Mouse (Mus musculus) embryonic facial prominence, embryonic 10.5 days (tissue): ENCODE measurements around the gene Hcls1. TPM values are rescaled to one million over a fixed set of nuclear protein-coding genes. Genes with fewer than 3 reads are reported as not detected.
A peak's percentile ranks its signal among the peaks of the same experiment; 100 is the strongest.

Experiments
- DNase-seq: peaks from one replicate; pipeline ENCODE4 v3.0.0-alpha.2; 2017; ENCODE audit warnings: low spot score
- H3K27ac ChIP-seq: fragments of 300-500 bp; sonication (generic); replicated peaks from 2 replicates; pipeline ENCODE4 v1.5.1; 2016; ENCODE audit warnings: mild to moderate bottlenecking
- H3K27me3 ChIP-seq: fragments of 300-500 bp; sonication (generic); replicated peaks from 2 replicates; pipeline ENCODE4 v1.6.1; 2016; ENCODE audit warnings: low read depth, mild to moderate bottlenecking; ENCODE audit not compliant: poor library complexity, severe bottlenecking
- H3K36me3 ChIP-seq: fragments of 300-500 bp; sonication (generic); replicated peaks from 2 replicates; pipeline ENCODE4 v1.6.1; 2016; ENCODE audit warnings: mild to moderate bottlenecking, moderate library complexity
- H3K4me1 ChIP-seq: fragments of 300-500 bp; sonication (generic); 2 replicates; pipeline ENCODE4 v1.6.1; 2016
- H3K4me3 ChIP-seq: fragments of 300-500 bp; sonication (generic); 2 replicates; pipeline ENCODE4 v1.5.1; 2016; ENCODE audit warnings: mild to moderate bottlenecking, moderate library complexity
- H3K9me3 ChIP-seq: fragments of 300-500 bp; sonication (generic); 2 replicates; pipeline ENCODE4 v1.6.1; 2016; ENCODE audit warnings: mild to moderate bottlenecking
- whole genome bisulfite sequencing: fragments of 180-500 bp; shearing (Covaris S2); methylation state at CpG from one replicate; pipeline ENCODE4 v1.1.7; 2016; 5-methylcytosine and 5-hydroxymethylcytosine counted together
- polyA plus RNA-seq: library from polyadenylated mRNA; unstranded; fragments of >200 nt; fragmentation: Nextera tagmentation; extraction: Ambion mirVana; gene quantifications from 2 replicates; pipeline ENCODE4 v1.2.1, GENCODE M21; 2016

Hcls1 gene
- polyA plus RNA-seq, 1 experiment from 2014 or later, result 3.0 TPM

DNA sequence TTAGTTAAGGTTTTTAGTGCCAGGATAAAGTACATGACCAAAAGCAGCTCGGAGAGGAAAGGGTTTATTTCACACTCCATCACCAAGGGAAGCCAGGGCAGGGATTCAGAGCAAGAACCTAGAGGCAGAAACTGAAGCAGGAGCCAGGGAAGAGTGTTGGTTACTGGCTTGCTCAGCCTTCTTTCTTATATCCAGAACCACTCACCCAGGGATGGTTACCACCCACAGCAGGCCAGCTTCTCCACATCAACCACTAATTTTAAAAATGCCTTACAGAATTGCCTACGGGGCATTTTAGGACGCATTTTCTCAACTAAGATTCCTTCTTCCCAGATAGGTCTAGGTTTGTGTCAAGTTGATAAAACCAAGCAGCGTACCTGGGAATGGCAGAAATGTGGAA, 28.6 kb downstream of the Hcls1 start:
- 88% methylated on average over 4 of the region's 4 CpGs for WGBS
- DNase-seq, result no peak
- Histone ChIP-seq H3K4me1 (no peaks in the 10 kb centered on the region), H3K9me3 (no peaks in the 10 kb centered on the region), H3K27me3 (no peaks in the 10 kb centered on the region), H3K4me3 (no peak overlapping the region), H3K36me3 (no peaks in the 10 kb centered on the region), H3K27ac (no peak overlapping the region)

DNA sequence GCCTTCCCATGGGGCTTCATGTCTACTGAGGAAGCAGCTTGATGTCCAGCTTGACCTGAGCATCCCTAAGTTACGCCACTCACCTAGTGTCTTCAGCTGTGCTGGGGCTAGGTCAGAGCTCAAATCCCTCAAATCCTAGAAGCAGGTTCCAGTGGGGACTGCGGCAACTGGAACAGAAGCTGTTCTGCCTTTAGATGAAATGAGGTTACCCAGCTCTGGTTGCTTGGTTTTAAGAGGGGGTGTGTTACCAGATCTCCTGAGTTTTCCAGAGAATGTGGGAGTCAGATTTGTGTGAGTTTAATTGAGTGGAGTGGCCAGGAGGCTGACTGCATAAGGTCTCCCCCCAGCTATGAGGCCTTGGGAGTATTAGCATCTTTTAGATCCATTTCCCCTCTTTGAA, 44.3 kb downstream of the Hcls1 start:
- no peaks in the 10 kb centered on the region for H3K4me1 ChIP-seq
- 93% methylated on average over 2 of the region's 2 CpGs for WGBS
- no peak for DNase-seq

DNA sequence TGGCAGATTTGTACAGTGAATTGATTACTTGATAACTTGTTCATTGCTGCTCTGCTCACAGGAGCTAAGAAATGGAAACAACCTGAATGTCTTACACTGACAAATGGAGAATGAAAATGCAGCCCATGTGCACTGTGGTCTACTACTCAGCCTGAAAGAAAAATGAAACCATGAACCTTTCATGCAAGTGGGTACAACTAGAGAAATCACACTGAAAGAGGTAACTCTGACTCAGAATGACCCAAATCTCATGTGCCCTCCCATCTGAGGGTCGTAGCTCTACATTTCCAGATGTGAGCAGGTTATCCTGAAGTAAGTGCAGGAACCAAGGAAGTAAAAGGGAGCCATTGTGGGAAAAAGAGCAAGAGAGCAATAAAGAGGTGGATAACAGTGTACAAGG, 49.0 kb downstream of the Hcls1 start:
- H3K4me1 ChIP-seq, result peaks cover 6% of the 10 kb centered on the region
- WGBS, result 73% methylated on average over 1 of the region's 1 CpGs
- H3K27ac ChIP-seq, result no peak overlapping the region
- H3K9me3 ChIP-seq, result no peaks in the 10 kb centered on the region
- no peaks in the 10 kb centered on the region for H3K36me3 ChIP-seq
- no peaks in the 10 kb centered on the region for H3K27me3 ChIP-seq
- DNase-seq, result no peak
- H3K4me3 ChIP-seq, result no peak overlapping the region

More for the DNA sequence above, 44.3 kb downstream of the Hcls1 start:
- Histone ChIP-seq H3K27me3 (no peaks in the 10 kb centered on the region), H3K4me3 (no peak overlapping the region), H3K9me3 (no peaks in the 10 kb centered on the region), H3K36me3 (no peaks in the 10 kb centered on the region), H3K27ac (no peak overlapping the region)

DNA sequence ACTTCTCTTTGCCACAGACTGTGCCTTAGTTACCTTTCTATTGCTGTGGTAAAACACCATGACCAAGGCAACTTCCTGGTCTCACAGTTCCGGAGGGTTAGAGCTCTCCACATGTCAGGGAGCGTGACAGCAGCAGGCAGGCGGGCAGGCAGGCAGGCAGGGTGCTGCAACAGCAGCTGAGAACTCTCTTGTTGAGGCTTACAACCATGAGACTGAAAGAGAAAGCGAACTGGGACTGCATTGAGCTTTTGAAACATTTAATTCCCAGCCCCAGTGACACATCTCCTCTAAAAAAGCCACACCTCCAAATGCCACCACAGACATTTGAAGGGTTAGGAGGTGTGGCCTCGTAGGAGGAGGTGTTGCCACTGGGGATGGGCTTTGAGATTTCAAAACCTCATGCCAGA, 50.9 kb downstream of the Hcls1 start:
- no peak overlapping the region for H3K4me3 ChIP-seq

DNA sequence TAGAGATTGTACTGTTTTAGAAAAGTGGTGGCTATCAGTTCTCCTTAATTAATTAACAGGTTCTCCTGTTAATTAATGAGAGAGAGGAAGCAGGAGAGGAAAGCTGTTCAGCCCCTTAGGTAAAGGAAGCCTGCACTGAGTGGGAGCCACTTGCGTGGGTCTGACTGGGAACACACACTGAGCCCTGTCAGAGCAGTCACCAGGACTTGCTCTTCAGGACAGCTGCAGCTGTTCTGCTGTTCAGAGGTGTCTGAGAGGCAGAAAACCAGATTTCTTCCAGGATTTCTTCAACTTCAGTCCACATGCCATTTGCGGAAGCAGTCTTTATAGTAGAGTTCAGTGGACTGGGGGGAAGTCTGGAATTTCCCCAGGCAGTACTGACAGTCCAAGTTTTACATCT, 52.6 kb downstream of the Hcls1 start:
- H3K36me3 ChIP-seq, result no peaks in the 10 kb centered on the region
- peaks cover 25% of the 10 kb centered on the region for H3K4me1 ChIP-seq
- H3K27me3 ChIP-seq, result no peaks in the 10 kb centered on the region
- no peak overlapping the region for H3K4me3 ChIP-seq
- DNase-seq, result no peak
- no peak overlapping the region for H3K27ac ChIP-seq
- WGBS, result 81% methylated on average over 2 of the region's 2 CpGs
- H3K9me3 ChIP-seq, result no peaks in the 10 kb centered on the region

More for the DNA sequence above, 50.9 kb downstream of the Hcls1 start:
- no peak for DNase-seq
- no peaks in the 10 kb centered on the region for H3K36me3 ChIP-seq
- WGBS, result 64% methylated on average over 5 of the region's 5 CpGs
- H3K27ac ChIP-seq, result no peak overlapping the region
- no peaks in the 10 kb centered on the region for H3K27me3 ChIP-seq
- H3K9me3 ChIP-seq, result no peaks in the 10 kb centered on the region
- H3K4me1 ChIP-seq, result peaks cover 25% of the 10 kb centered on the region

DNA sequence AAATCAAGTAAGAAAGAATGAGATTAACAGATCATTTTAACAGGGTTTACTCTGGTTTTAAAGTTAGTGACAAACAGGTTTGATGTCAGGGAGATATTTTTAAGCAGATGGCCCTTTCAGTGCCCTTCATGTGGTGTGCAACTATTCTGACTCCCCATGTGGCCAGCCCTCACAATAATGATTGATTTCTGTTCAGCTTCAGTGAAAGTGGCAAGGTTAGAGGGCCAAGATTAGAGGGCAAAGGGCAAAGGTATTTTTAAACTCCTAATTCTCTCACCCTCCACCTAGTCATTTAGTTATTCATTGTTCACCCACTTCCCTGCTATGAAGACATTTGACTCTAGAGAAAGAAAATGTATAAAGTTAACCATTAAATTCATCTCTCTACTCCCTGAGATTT, 53.3 kb downstream of the Hcls1 start:
- DNase-seq, result no peak
- Histone ChIP-seq H3K36me3 (no peaks in the 10 kb centered on the region), H3K9me3 (no peaks in the 10 kb centered on the region), H3K4me1 (peaks cover 25% of the 10 kb centered on the region), H3K27ac (no peak overlapping the region), H3K4me3 (no peak overlapping the region), H3K27me3 (no peaks in the 10 kb centered on the region)

DNA sequence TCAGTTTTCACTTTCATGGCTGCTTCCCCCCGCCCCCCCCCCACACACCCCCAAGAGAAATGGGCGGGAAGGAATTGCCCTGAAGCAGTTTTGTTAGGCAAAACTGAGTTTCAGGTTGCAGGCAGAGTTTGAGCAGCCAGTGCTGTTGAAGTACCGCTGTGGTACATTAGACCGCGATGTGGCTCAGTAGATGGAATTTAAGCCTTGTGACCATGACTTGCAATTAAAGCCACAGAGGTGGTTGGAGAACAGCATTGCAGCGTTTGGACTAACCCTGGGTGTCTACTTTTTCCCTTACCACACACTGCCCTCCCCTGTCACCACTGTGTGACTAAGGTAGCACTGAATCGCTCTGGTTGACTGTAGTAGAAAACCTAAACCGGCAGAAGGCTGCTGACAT, 54.7 kb downstream of the Hcls1 start:
- 57% methylated on average over 8 of the region's 8 CpGs for WGBS
- peaks cover 25% of the 10 kb centered on the region for H3K4me1 ChIP-seq
- no peaks in the 10 kb centered on the region for H3K36me3 ChIP-seq
- H3K27me3 ChIP-seq, result no peaks in the 10 kb centered on the region
- peak overlapping the region; percentile 35; the same call in 1 of the 2 replicates for H3K27ac ChIP-seq
- H3K4me3 ChIP-seq, result no peak overlapping the region
- no peaks in the 10 kb centered on the region for H3K9me3 ChIP-seq
- peak; percentile 37 for DNase-seq

- Histone ChIP-seq H3K27me3 (no peaks in the 10 kb centered on the region), H3K4me1 (peaks cover 25% of the 10 kb centered on the region), H3K27ac (peak within 1 kb of the TSS; percentile 48; the same call in 1 of the 2 replicates), H3K4me3 (no peak within 1 kb of the TSS), H3K36me3 (no peaks in the 10 kb centered on the region), H3K9me3 (no peaks in the 10 kb centered on the region)
- WGBS, result 74% methylated on average over 18 of the region's 18 CpGs
- peak; percentile 39 for DNase-seq
Measured at GRCm38 (mm10) chr16:36989999-36990625, 55.3 kb downstream of the Hcls1 start, which contains the start of gene Fbxo40. TSS of gene Fbxo40 (minus strand) at chr16:36990467.

DNA sequence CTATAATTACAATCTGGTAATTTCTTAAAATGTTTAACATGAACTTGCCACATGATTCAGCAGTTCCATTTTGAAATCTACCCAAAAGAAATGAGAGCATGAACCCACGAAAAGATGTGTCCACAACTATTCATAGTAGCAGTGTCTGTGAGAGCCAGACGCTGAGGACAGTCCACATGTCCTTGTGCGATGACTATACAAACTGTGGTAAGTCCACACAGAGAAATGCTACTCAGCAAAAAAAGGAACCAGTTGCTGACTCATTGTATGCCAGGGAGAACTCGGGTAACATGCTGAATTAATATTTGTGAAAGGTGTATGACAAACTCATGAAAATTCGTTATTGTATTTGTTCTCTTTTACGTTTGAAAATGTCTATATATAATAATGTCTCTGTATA, 62.9 kb downstream of the Hcls1 start:
- Histone ChIP-seq H3K27me3 (no peaks in the 10 kb centered on the region), H3K36me3 (no peaks in the 10 kb centered on the region), H3K9me3 (no peaks in the 10 kb centered on the region), H3K27ac (no peak overlapping the region), H3K4me1 (no peaks in the 10 kb centered on the region), H3K4me3 (no peak overlapping the region)
- 85% methylated on average over 6 of the region's 6 CpGs for WGBS
- no peak for DNase-seq

- WGBS, result 79% methylated on average over 9 of the region's 9 CpGs
- H3K36me3 ChIP-seq, result no peaks in the 10 kb centered on the region
- H3K27ac ChIP-seq, result no peak overlapping the region
- H3K4me3 ChIP-seq, result no peak overlapping the region
- no peaks in the 10 kb centered on the region for H3K27me3 ChIP-seq
- H3K9me3 ChIP-seq, result no peaks in the 10 kb centered on the region
- no peak for DNase-seq
- no peaks in the 10 kb centered on the region for H3K4me1 ChIP-seq
Measured at GRCm38 (mm10) chr16:36999366-36999972, 64.7 kb downstream of the Hcls1 start.

GRCm38 (mm10) chr16:37009262-37009661, 74.5 kb downstream of the Hcls1 start:
- WGBS, result 70% methylated on average over 6 of the region's 6 CpGs
- no peak for DNase-seq

GRCm38 (mm10) chr16:37010370-37010769, 75.6 kb downstream of the Hcls1 start:
- peak overlapping the region; percentile 5; the same call in 1 of the 2 replicates for H3K4me3 ChIP-seq
- H3K9me3 ChIP-seq, result no peaks in the 10 kb centered on the region
- peaks cover 17% of the 10 kb centered on the region for H3K36me3 ChIP-seq
- peaks cover 16% of the 10 kb centered on the region for H3K4me1 ChIP-seq
- H3K27ac ChIP-seq, result no peak overlapping the region
- no peak for DNase-seq
- no peaks in the 10 kb centered on the region for H3K27me3 ChIP-seq
- WGBS, result 70% methylated on average over 4 of the region's 4 CpGs

More at GRCm38 (mm10) chr16:37009262-37009661, 74.5 kb downstream of the Hcls1 start:
- no peaks in the 10 kb centered on the region for H3K27me3 ChIP-seq
- no peak overlapping the region for H3K27ac ChIP-seq
- H3K9me3 ChIP-seq, result no peaks in the 10 kb centered on the region
- no peak overlapping the region for H3K4me3 ChIP-seq
- H3K4me1 ChIP-seq, result peaks cover 16% of the 10 kb centered on the region
- peaks cover 6% of the 10 kb centered on the region for H3K36me3 ChIP-seq
